Mouse (Mus musculus) lung, postnatal 0 days (tissue): ENCODE data around the gene Hdhd3.

Experiments used
- CTCF ChIP-seq: IDR thresholded peaks from 2 replicates; pipeline ENCODE4 v1.5.1; 2016; ENCODE audit warnings: antibody characterized with exemption, mild to moderate bottlenecking
- EP300 ChIP-seq: IDR thresholded peaks from 2 replicates; pipeline ENCODE4 v1.6.1; 2016; ENCODE audit warnings: antibody characterized with exemption, mild to moderate bottlenecking, control low read depth

DNA sequence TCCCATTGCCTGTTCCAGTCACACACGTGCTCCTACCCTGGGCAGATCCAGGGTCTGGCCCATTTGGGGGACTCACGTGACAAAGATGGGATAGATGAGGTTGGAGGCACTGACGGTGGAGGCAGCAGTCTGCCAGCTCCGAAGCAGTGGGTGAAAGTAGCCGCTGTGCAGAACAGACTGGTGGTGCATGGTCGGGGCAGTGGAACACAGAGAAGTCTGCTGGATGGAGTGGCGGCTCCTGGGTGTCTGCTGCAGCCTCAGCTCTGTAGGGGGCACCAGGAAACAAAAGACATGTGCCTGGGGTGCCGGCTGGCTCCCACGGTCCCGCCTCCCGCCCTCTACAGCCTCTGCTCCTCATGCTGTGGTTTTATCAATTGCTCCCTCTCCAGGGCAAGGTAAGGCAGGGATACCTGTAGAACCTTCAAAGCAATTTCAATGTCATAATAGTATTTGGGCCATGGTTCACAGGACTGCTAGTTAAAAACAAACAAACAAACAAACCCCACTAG is 10.8 kb upstream of the Hdhd3 start:
- TF ChIP-seq CTCF: no peak; the same call in 1 of the 2 replicates
- TF ChIP-seq EP300: no peak
